Mouse (Mus musculus) kidney, embryonic 14.5 days (tissue): Measurements from ENCODE around the gene Ccdc155. TPM values are rescaled to one million over a fixed set of nuclear protein-coding genes. Genes with fewer than 3 reads are reported as not detected.
"Not testable (repeated sequence)": the region's sequence is repeated elsewhere in the genome, so short reads cannot be mapped to it uniquely, and the experiment has no call there.

Experiments
- ATAC-seq: fragments of 200-750 bp; cut with Nextera tagmentation; 2 replicates; pipeline ENCODE4 v1.8.0; 2017; ENCODE audit warnings: moderate number of reproducible peaks, mild to moderate bottlenecking, moderate TSS enrichment, moderate library complexity; ENCODE audit not compliant: low FRiP score, low TSS enrichment
- H3K27ac ChIP-seq: fragments of 300-500 bp; sonication (generic); 2 replicates; pipeline ENCODE4 v1.5.1; 2014; ENCODE audit warnings: low read depth, mild to moderate bottlenecking, low read length, moderate library complexity, mixed read lengths
- H3K27me3 ChIP-seq: fragments of 300-500 bp; sonication (generic); 2 replicates; pipeline ENCODE4 v1.6.1; 2014; ENCODE audit warnings: mild to moderate bottlenecking, low read length; ENCODE audit not compliant: control insufficient read depth, insufficient read depth
- H3K36me3 ChIP-seq: fragments of 300-500 bp; sonication (generic); 2 replicates; pipeline ENCODE4 v1.6.1; 2014; ENCODE audit warnings: low read length, mixed read lengths; ENCODE audit not compliant: control insufficient read depth, insufficient read depth
- H3K4me1 ChIP-seq: fragments of 300-500 bp; sonication (generic); 2 replicates; pipeline ENCODE4 v1.6.1; 2014; ENCODE audit warnings: low read length, mixed read lengths; ENCODE audit not compliant: control insufficient read depth, insufficient read depth
- H3K4me2 ChIP-seq: fragments of 300-500 bp; sonication (generic); replicated peaks from 2 replicates; pipeline ENCODE4 v1.6.1; 2014; ENCODE audit warnings: low read depth, mild to moderate bottlenecking, low read length
- H3K4me3 ChIP-seq: fragments of 300-500 bp; sonication (generic); 2 replicates; pipeline ENCODE4 v1.5.1; 2014; ENCODE audit warnings: mild to moderate bottlenecking, low read length
- H3K9ac ChIP-seq: fragments of 300-500 bp; sonication (generic); 2 replicates; pipeline ENCODE4 v1.6.1; 2014; ENCODE audit warnings: low read depth, mild to moderate bottlenecking, low read length, moderate library complexity
- H3K9me3 ChIP-seq: fragments of 300-500 bp; sonication (generic); 2 replicates; pipeline ENCODE4 v1.6.1; 2016; ENCODE audit warnings: low read length; ENCODE audit not compliant: control insufficient read depth
- WGBS: fragments of 180-500 bp; shearing (Covaris S2); extraction: QIAGEN DNeasy Blood & Tissue Kit; methylation state at CpG from one replicate; pipeline ENCODE4 v1.1.7; 2014; 5-methylcytosine and 5-hydroxymethylcytosine counted together
- polyA plus RNA-seq: library from polyadenylated mRNA; unstranded; fragments of >200 nt; fragmentation: Nextera tagmentation; extraction: Ambion mirVana; gene quantifications from 2 replicates; pipeline ENCODE4 v1.2.1, GENCODE M21; 2014

The Ccdc155 gene
- polyA plus RNA-seq, 1 experiment from 2014 or later = 0.93 TPM

- WGBS = 1% methylated on average over 5 of the region's 5 CpGs
These were observed 51.1 kb downstream of the Ccdc155 start for GRCm38 (mm10) chr7:45153586-45153985.

DNA sequence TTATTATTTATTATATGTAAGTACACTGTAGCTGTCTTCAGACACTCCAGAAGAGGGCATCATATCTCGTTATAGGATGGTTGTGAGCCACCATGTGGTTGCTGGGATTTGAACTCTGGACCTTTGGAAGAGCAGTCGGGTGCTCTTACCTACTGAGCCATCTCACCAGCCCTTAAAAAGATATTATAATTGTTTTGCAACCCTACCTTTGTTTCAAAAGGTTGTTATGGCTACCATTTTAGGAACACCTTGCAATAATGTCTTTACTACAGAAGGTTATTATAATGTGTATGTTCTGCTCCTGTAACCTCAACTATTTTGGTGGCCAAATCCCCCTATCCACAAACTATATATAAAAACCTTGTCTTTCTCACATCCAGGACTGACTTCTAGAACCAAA is 51.6 kb downstream of the Ccdc155 start:
- Histone ChIP-seq H3K4me3 (peak overlapping the region; percentile 63; the same call in 1 of the 2 replicates), H3K4me2 (peak overlapping the region; percentile 75; the same call in 1 of the 2 replicates), H3K9ac (peak overlapping the region; percentile 78; the same call in 1 of the 2 replicates), H3K4me1 (peaks cover 26% of the 10 kb centered on the region)
- ATAC-seq, H3K27ac ChIP-seq, H3K27me3 ChIP-seq, H3K9me3 ChIP-seq, H3K36me3 ChIP-seq: not testable (repeated sequence)
- 84% methylated on average over 2 of the region's 2 CpGs for WGBS

More at GRCm38 (mm10) chr7:45153586-45153985, 51.1 kb downstream of the Ccdc155 start:
- H3K36me3 ChIP-seq = peaks cover 10% of the 10 kb centered on the region; the same call in 1 of the 2 replicates
- H3K27me3 ChIP-seq = no peaks in the 10 kb centered on the region
- peak overlapping the region; percentile 63 for H3K4me3 ChIP-seq
- peak overlapping the region; percentile 96 for H3K27ac ChIP-seq
- H3K4me2 ChIP-seq = peak overlapping the region; percentile 75
- no peak for ATAC-seq
- peak overlapping the region; percentile 78 for H3K9ac ChIP-seq
- H3K9me3 ChIP-seq = no peaks in the 10 kb centered on the region
- H3K4me1 ChIP-seq = peaks cover 26% of the 10 kb centered on the region

DNA sequence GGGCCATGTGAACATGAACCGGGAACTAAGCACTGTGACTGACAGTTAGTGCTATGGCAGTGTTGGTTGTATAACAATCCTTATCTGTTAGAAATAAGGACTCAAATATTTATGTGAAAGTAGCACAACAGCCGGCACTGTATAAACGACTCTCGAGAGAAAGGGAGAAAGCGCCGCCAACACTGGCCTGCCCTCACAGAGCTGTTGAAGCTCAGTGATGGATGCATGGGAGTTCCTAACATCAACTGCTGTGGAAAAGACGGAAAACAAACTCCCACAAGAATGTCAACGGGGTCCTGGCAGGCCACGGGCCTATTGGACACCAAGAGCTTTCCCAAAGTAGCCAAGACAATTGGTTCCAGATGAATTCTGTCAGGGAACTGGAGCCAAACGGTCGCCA is 53.4 kb downstream of the Ccdc155 start:
- peaks cover 26% of the 10 kb centered on the region for H3K4me1 ChIP-seq

DNA sequence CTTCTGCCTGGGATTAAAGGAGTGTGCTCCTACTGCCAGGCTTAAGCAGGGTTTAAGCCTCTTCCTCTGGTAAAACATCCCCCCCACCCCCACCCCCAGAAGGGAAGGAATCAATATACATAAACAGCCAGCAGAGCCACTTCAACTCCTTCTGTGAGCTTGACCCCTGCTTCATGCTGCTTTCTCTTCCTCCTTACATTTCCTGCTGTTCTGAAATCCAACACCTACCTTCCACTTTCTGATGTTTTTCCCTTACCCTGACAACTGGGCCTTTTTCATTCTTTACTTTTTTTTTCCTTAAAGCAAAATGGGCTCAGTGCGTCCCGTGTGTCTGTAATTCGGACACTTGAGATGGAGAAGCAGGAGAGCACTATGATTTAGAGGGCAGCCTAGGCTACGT is 54.4 kb downstream of the Ccdc155 start:
- H3K4me1 ChIP-seq = peaks cover 23% of the 10 kb centered on the region
- no peak overlapping the region for H3K4me3 ChIP-seq
- H3K4me2 ChIP-seq = no peak overlapping the region
- H3K27ac ChIP-seq = peak overlapping the region; percentile 79; the same call in 1 of the 2 replicates
- no peak for ATAC-seq
- H3K9ac ChIP-seq = no peak overlapping the region; the same call in 1 of the 2 replicates
- WGBS = 28% methylated on average over 4 of the region's 4 CpGs
- H3K27me3 ChIP-seq = no peaks in the 10 kb centered on the region
- H3K9me3 ChIP-seq = no peaks in the 10 kb centered on the region
- peaks cover 21% of the 10 kb centered on the region for H3K36me3 ChIP-seq

More for the DNA sequence above, 53.4 kb downstream of the Ccdc155 start:
- Histone ChIP-seq H3K36me3 (peaks cover 12% of the 10 kb centered on the region), H3K4me3 (no peak overlapping the region), H3K9me3 (no peaks in the 10 kb centered on the region), H3K4me2 (no peak overlapping the region), H3K27ac (peak overlapping the region; percentile 79; the same call in 1 of the 2 replicates), H3K9ac (no peak overlapping the region), H3K27me3 (no peaks in the 10 kb centered on the region)
- WGBS = 20% methylated on average over 11 of the region's 11 CpGs
- no peak for ATAC-seq

- Histone ChIP-seq H3K9ac (no peak overlapping the region), H3K4me2 (no peak overlapping the region)
- ATAC-seq = no peak
These were observed 55.1 kb downstream of the Ccdc155 start for GRCm38 (mm10) chr7:45149545-45149944.

GRCm38 (mm10) chr7:45148534-45149098 is 56.1 kb downstream of the Ccdc155 start:
- peaks cover 21% of the 10 kb centered on the region for H3K4me1 ChIP-seq
- 59% methylated on average over 4 of the region's 4 CpGs for WGBS
- ATAC-seq = no peak

More at GRCm38 (mm10) chr7:45149545-45149944, 55.1 kb downstream of the Ccdc155 start:
- Histone ChIP-seq H3K27ac (peak overlapping the region; percentile 38; the same call in 1 of the 2 replicates), H3K4me1 (peaks cover 21% of the 10 kb centered on the region), H3K9me3 (no peaks in the 10 kb centered on the region), H3K36me3 (peaks cover 27% of the 10 kb centered on the region), H3K4me3 (no peak overlapping the region), H3K27me3 (no peaks in the 10 kb centered on the region)
- WGBS = 53% methylated on average over 6 of the region's 6 CpGs

DNA sequence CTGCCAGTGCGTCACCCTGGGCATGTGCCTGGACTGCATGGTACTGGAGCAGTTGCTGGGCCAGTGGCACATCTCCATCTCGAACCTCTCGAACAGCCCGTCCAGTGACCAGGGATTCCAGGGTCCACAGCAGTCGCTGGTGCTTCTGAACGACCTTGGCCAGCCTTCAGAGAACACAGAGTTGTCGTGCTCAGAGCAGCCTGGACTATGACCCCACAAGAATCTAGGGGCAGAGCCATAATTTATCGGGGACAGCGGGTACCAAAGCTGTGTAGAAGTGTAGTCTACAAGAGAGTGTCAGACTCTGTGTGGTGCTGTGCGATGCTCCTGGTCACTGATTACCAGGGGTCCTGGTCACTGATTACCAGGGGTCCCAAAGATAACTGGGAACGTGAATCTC is 56.8 kb downstream of the Ccdc155 start:
- H3K27ac ChIP-seq = no peak overlapping the region
- 73% methylated on average over 11 of the region's 11 CpGs for WGBS
- H3K4me2 ChIP-seq = no peak overlapping the region

More at GRCm38 (mm10) chr7:45148534-45149098, 56.1 kb downstream of the Ccdc155 start:
- Histone ChIP-seq H3K9me3 (no peaks in the 10 kb centered on the region), H3K4me2 (no peak overlapping the region), H3K4me3 (no peak overlapping the region), H3K27me3 (no peaks in the 10 kb centered on the region), H3K36me3 (peaks cover 35% of the 10 kb centered on the region), H3K27ac (0 out of 2 replicates have a peak overlapping the region, but pooled peaks have one; percentile 24), H3K9ac (peak overlapping the region; percentile 18; the same call in 1 of the 2 replicates)

DNA sequence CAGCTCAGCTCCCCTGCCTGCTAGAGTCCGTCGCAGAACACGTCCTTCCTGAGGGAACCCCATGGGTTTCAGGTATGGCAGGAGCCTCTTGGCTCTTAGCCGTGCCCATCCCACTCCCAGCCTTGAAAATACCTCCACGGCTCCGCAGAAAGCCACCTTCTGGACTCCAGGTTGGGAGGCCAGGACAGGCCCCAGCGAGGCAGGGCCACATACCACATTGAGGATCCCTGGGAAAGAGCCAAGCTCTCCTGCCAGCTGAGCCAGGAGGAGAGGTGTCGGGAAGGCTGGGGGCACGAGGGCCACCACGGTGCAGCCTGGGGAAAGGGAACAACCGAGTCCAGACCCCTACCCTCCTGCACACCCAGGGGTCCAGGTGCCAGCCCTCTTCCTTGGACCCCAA is 57.4 kb downstream of the Ccdc155 start:
- H3K36me3 ChIP-seq = peaks cover 45% of the 10 kb centered on the region
- WGBS = 91% methylated on average over 11 of the region's 11 CpGs
- H3K4me1 ChIP-seq = peaks cover 17% of the 10 kb centered on the region
- H3K9ac ChIP-seq = no peak overlapping the region
- H3K4me3 ChIP-seq = no peak overlapping the region
- H3K9me3 ChIP-seq = no peaks in the 10 kb centered on the region
- no peak overlapping the region for H3K27ac ChIP-seq
- no peaks in the 10 kb centered on the region for H3K27me3 ChIP-seq
- H3K4me2 ChIP-seq = no peak overlapping the region
- no peak for ATAC-seq

More for the DNA sequence above, 56.8 kb downstream of the Ccdc155 start:
- Histone ChIP-seq H3K27me3 (no peaks in the 10 kb centered on the region), H3K4me3 (no peak overlapping the region), H3K4me1 (peaks cover 17% of the 10 kb centered on the region), H3K9ac (no peak overlapping the region), H3K9me3 (no peaks in the 10 kb centered on the region), H3K36me3 (peaks cover 39% of the 10 kb centered on the region)
- 0 out of 2 replicates have a peak, but pooled peaks have one; percentile 3 for ATAC-seq

DNA sequence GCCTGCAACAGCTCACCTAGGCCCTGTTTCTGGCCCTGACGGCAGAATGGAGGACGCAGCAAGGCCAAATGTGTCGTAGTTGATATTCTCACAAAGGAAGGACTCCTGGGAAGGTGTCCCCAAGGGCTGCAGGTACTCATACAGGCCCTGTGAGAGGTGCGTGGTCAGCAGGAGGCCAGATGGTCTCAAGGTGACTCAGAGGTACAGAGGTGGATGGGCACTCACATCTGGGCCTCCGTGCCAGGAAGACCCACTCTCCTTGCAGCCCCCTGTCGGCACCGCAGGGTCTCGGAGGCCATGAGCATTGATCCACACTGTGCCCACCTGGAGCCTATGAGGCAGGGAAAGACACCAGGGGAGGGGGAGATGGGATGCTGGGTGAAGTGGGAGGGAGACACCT is 59.2 kb downstream of the Ccdc155 start:
- peaks cover 53% of the 10 kb centered on the region for H3K36me3 ChIP-seq
- 94% methylated on average over 8 of the region's 8 CpGs for WGBS

More for the DNA sequence above, 59.2 kb downstream of the Ccdc155 start:
- Histone ChIP-seq H3K27ac (no peak overlapping the region), H3K4me2 (no peak overlapping the region), H3K4me1 (peaks cover 4% of the 10 kb centered on the region), H3K4me3 (no peak overlapping the region), H3K9me3 (no peaks in the 10 kb centered on the region), H3K27me3 (no peaks in the 10 kb centered on the region), H3K9ac (no peak overlapping the region)
- ATAC-seq = no peak
